Mouse (Mus musculus) kidney, embryonic 14.5 days (tissue): Measurements from ENCODE around the gene Aif1. TPM values are rescaled to one million over a fixed set of nuclear protein-coding genes. Genes with fewer than 3 reads are reported as not detected.
A peak's percentile ranks its signal among the peaks of the same experiment; 100 is the strongest.

Experiments used
- ATAC-seq: fragments of 200-750 bp; cut with Nextera tagmentation; 2 replicates; pipeline ENCODE4 v1.8.0; 2017; ENCODE audit warnings: moderate number of reproducible peaks, mild to moderate bottlenecking, moderate TSS enrichment, moderate library complexity; ENCODE audit not compliant: low FRiP score, low TSS enrichment
- H3K27ac ChIP-seq: fragments of 300-500 bp; sonication (generic); 2 replicates; pipeline ENCODE4 v1.5.1; 2014; ENCODE audit warnings: low read depth, mild to moderate bottlenecking, low read length, moderate library complexity, mixed read lengths
- H3K27me3 ChIP-seq: fragments of 300-500 bp; sonication (generic); 2 replicates; pipeline ENCODE4 v1.6.1; 2014; ENCODE audit warnings: mild to moderate bottlenecking, low read length; ENCODE audit not compliant: control insufficient read depth, insufficient read depth
- H3K36me3 ChIP-seq: fragments of 300-500 bp; sonication (generic); 2 replicates; pipeline ENCODE4 v1.6.1; 2014; ENCODE audit warnings: low read length, mixed read lengths; ENCODE audit not compliant: control insufficient read depth, insufficient read depth
- H3K4me1 ChIP-seq: fragments of 300-500 bp; sonication (generic); 2 replicates; pipeline ENCODE4 v1.6.1; 2014; ENCODE audit warnings: low read length, mixed read lengths; ENCODE audit not compliant: control insufficient read depth, insufficient read depth
- H3K4me2 ChIP-seq: fragments of 300-500 bp; sonication (generic); replicated peaks from 2 replicates; pipeline ENCODE4 v1.6.1; 2014; ENCODE audit warnings: low read depth, mild to moderate bottlenecking, low read length
- H3K4me3 ChIP-seq: fragments of 300-500 bp; sonication (generic); 2 replicates; pipeline ENCODE4 v1.5.1; 2014; ENCODE audit warnings: mild to moderate bottlenecking, low read length
- H3K9ac ChIP-seq: fragments of 300-500 bp; sonication (generic); 2 replicates; pipeline ENCODE4 v1.6.1; 2014; ENCODE audit warnings: low read depth, mild to moderate bottlenecking, low read length, moderate library complexity
- H3K9me3 ChIP-seq: fragments of 300-500 bp; sonication (generic); 2 replicates; pipeline ENCODE4 v1.6.1; 2016; ENCODE audit warnings: low read length; ENCODE audit not compliant: control insufficient read depth
- WGBS: fragments of 180-500 bp; shearing (Covaris S2); extraction: QIAGEN DNeasy Blood & Tissue Kit; methylation state at CpG from one replicate; pipeline ENCODE4 v1.1.7; 2014; 5-methylcytosine and 5-hydroxymethylcytosine counted together
- polyA plus RNA-seq: library from polyadenylated mRNA; unstranded; fragments of >200 nt; fragmentation: Nextera tagmentation; extraction: Ambion mirVana; gene quantifications from 2 replicates; pipeline ENCODE4 v1.2.1, GENCODE M21; 2014

The Aif1 gene
- polyA plus RNA-seq, 1 experiment from 2014 or later = 10.9 TPM

DNA sequence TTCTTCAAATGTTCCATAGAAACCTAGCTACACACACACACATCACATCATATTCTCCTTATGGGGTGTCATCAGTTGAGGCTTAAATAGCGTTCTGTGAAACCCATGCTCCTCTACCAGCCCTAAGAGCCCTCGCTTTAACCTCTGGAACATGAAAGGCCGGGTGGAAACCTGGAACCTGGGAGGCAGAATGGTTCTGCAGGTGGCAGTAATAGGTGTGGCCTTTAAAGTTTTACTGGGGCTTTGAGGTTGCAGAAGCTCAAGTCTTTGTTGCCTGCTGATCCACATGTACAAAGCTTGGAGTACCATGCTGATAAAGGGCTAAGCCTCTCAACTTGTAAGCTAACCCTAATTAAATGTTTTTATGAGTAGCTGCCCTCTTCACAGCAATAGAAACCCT lies 28.5 kb downstream of the Aif1 start:
- Histone ChIP-seq H3K9me3 (no peaks in the 10 kb centered on the region), H3K4me3 (no peak overlapping the region), H3K27ac (no peak overlapping the region), H3K4me2 (no peak overlapping the region), H3K27me3 (no peaks in the 10 kb centered on the region), H3K4me1 (no peaks in the 10 kb centered on the region), H3K9ac (no peak overlapping the region), H3K36me3 (peaks cover 98% of the 10 kb centered on the region)
- no peak for ATAC-seq
- WGBS = 60% methylated on average over 3 of the region's 3 CpGs

DNA sequence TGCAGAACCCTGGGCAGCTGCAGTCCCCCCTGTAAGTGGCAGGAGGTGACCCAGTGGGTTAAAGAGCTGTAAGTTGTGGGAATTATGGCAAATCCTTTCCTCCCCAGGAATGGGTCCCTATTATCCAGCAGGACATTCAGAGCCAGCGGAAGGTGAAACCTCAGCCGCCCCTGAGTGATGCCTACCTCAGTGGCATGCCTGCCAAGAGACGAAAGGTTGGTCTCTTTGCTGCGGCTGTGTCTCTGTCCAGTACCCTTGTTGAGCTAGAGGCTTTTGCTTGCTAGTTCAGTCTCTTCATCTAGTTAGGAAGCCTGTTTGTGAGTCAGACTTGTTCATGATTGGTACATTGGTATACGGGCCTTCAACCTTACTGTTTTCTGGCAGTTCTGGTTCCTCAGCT lies 29.7 kb downstream of the Aif1 start:
- 87% methylated on average over 5 of the region's 5 CpGs for WGBS
- no peaks in the 10 kb centered on the region for H3K27me3 ChIP-seq
- no peak overlapping the region for H3K27ac ChIP-seq
- H3K4me3 ChIP-seq = no peak overlapping the region
- H3K9ac ChIP-seq = no peak overlapping the region
- peaks cover 98% of the 10 kb centered on the region for H3K36me3 ChIP-seq
- no peak for ATAC-seq
- H3K9me3 ChIP-seq = no peaks in the 10 kb centered on the region
- no peaks in the 10 kb centered on the region for H3K4me1 ChIP-seq
- H3K4me2 ChIP-seq = no peak overlapping the region

DNA sequence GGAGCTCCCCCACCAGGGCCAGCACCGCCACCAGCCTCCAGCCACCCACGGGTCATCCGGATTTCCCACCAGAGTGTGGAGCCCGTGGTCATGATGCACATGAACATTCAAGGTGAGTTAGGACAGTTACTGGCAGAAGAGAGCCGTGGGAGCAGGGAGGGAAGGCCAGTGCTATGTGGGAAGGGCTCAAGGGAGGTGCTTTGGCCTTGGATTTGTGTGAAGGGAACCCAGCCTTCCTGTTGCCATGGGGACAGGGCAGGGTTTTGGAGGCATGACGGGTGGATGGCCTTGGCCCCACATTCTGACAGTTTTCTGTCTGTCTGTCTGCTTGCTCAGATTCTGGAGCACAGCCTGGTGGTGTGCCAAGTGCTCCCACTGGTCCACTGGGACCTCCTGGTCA lies 33.9 kb downstream of the Aif1 start:
- Histone ChIP-seq H3K4me3 (no peak overlapping the region), H3K36me3 (peaks cover 90% of the 10 kb centered on the region), H3K27ac (no peak overlapping the region), H3K9ac (no peak overlapping the region), H3K27me3 (no peaks in the 10 kb centered on the region), H3K4me2 (no peak overlapping the region), H3K4me1 (no peaks in the 10 kb centered on the region), H3K9me3 (no peaks in the 10 kb centered on the region)
- no peak for ATAC-seq
- WGBS = 88% methylated on average over 6 of the region's 6 CpGs

DNA sequence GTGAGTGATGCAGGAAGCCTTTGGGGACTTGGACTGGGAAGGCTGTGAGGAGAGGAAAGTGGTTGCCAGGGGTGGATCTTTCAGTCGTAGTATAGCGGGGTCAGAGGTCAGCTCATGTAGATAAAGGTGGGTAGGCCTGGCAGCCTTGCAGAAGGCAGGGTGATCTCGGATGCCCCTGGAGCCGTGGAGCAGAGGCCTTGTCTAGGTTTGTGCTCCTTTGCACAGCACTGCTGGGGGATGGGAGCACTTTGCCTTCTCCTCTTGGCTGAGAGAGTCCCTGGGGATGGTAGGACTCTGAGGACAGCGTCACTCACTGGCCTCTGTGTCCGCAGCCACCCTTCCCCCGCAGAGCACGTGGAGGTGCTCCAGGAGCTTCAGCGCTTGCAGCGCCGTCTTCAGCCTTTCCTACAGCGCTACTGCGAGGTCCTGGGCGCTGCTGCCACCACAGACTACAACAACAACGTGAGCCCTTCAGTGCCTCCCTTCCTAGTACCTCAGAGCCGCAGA lies 35.3 kb downstream of the Aif1 start:
- no peak for ATAC-seq

DNA sequence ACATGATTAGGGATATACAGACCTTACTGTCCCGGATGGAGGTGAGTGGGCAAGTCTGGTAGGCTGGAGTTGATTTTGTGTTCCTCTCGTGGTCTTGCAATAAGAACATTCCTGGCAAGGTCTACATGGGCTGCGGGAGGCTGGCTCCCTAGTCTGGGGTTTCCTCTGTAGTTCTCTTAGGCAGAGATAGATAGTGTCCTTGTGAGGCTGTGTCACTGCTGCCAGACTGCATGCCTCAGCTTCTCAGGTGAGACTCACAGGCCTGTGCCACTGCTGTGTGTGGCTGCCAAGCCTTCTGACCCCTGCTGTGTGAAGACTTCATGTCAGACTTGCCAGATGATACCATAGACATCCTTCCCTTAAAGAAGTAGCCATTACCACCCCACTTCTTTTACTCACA lies 36.6 kb downstream of the Aif1 start:
- Histone ChIP-seq H3K4me1 (peaks cover 8% of the 10 kb centered on the region; the same call in 1 of the 2 replicates), H3K27me3 (no peaks in the 10 kb centered on the region), H3K4me3 (no peak overlapping the region), H3K4me2 (no peak overlapping the region), H3K36me3 (peaks cover 63% of the 10 kb centered on the region), H3K9ac (no peak overlapping the region), H3K27ac (no peak overlapping the region), H3K9me3 (no peaks in the 10 kb centered on the region)
- WGBS = 87% methylated on average over 3 of the region's 3 CpGs
- ATAC-seq = no peak

More for the DNA sequence above, 35.3 kb downstream of the Aif1 start:
- no peaks in the 10 kb centered on the region for H3K27me3 ChIP-seq
- no peak overlapping the region for H3K4me3 ChIP-seq
- H3K9me3 ChIP-seq = no peaks in the 10 kb centered on the region
- H3K4me1 ChIP-seq = peaks cover 8% of the 10 kb centered on the region; the same call in 1 of the 2 replicates
- WGBS = 84% methylated on average over 16 of the region's 16 CpGs
- no peak overlapping the region for H3K27ac ChIP-seq
- H3K36me3 ChIP-seq = peaks cover 75% of the 10 kb centered on the region
- no peak overlapping the region for H3K4me2 ChIP-seq
- H3K9ac ChIP-seq = no peak overlapping the region

DNA sequence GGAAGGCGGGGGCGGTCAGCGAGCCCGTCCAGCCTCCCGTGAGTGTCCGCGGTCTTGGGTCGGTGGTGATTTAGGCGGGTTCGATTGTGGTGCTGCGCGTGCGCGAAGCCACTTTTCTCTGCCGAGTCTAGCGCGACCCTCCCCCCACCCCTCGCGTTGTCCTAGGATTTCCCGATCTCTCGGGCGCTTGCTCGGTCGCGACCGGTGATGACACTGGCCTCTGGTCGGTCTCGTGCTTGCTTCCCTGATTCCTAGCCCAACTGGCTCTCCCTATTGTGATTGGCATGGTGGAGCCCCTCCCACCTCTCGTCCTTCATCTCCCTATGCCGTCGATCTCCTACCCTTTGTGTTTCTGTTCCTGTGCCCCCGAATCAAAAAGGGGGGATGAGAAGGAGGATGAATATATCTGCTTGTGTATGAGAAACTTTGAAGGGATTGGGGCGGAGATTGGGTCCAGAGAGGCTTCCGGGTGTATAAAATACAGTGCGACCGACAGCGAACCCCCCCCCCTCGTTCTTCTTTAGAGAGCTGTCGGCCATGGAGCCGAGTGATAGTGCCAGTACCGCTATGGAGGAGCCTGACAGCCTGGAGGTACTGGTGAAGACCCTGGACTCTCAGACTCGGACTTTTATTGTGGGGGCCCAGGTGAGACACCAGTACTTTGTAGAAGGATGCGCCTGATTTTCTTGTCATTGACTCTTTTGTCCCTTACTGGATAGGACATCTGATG lies 40.1 kb downstream of the Aif1 start:
- no peaks in the 10 kb centered on the region for H3K9me3 ChIP-seq
- H3K27ac ChIP-seq = peak overlapping the region; percentile 93
- peaks cover 12% of the 10 kb centered on the region; the same call in 1 of the 2 replicates for H3K4me1 ChIP-seq
- H3K4me2 ChIP-seq = peak overlapping the region; percentile 69
- peaks cover 27% of the 10 kb centered on the region for H3K36me3 ChIP-seq
- peak; percentile 47 for ATAC-seq
- H3K27me3 ChIP-seq = no peaks in the 10 kb centered on the region
- WGBS = under 1% methylated on average over 43 of the region's 43 CpGs
- peak overlapping the region; percentile 83 for H3K9ac ChIP-seq
- H3K4me3 ChIP-seq = peak overlapping the region; percentile 74

DNA sequence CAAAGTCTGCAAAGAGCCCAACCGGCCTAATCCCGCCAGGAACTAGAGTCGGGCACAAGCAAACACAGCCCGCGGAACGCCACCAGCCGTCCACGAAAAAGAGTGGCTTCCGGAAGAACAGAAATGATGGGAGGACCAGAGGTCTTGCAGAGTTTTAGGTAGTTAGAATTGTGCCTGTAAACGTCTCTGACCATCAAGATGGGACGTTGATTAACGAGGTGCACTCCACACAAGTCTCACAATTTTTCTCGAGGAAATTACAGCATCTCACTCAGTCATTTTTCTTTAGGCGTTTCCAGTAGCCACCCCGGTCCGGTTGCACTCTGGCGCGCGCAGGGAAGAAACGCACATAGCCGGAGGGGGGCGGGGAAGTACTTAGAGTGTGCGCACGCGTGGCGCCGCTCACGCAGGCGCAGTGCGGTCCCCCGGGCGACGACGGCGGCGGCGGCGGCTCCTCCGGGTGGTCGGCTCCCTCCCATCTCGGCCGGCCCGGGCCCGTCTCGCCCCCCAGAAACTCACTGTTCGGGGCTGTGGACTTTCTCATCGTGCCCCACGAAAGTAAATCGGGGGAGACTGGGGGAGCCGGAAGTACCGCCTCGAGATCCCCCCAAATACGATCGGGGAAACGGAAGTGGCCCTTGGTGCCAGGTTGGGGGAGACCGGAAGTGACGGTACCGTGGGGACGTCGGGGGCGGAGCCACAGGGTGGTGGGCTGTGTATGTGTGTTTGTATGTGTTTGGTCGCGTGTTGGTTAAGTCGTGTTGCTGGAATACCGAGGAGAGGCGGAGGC lies 40.9 kb downstream of the Aif1 start, which contains the start of gene Bag6:
Gene Bag6, plus strand, starts transcription at position 378 of the 790 bp plus-strand sequence.
- peak within 1 kb of the TSS; percentile 74 for H3K4me3 ChIP-seq
- peak within 1 kb of the TSS; percentile 93 for H3K27ac ChIP-seq
- peaks cover 12% of the 10 kb centered on the region; the same call in 1 of the 2 replicates for H3K4me1 ChIP-seq
- peak; percentile 92 for ATAC-seq
- H3K4me2 ChIP-seq = peak within 1 kb of the TSS; percentile 69
- under 1% methylated on average over 66 of the region's 66 CpGs for WGBS
- H3K9ac ChIP-seq = peak within 1 kb of the TSS; percentile 83
- H3K9me3 ChIP-seq = no peaks in the 10 kb centered on the region
- H3K36me3 ChIP-seq = peaks cover 23% of the 10 kb centered on the region
- no peaks in the 10 kb centered on the region for H3K27me3 ChIP-seq

DNA sequence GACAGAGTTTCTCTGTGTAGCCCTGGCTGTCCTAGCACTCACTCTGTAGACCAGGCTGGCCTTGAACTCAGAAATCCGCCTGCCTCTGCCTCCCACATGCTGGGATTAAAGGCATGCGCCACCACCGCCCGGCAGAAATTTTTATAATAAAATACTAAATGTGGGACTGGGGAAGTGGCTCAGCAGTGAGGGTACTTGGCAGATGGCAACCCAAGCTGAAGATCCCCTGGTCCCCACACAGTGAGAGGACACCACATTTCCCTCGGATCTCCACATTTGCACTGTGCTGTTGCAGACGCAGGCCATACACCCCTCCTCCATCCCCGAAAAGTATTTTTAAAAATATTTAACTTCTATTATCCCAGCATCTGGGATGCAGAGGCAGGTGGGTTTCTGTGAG lies 42.4 kb downstream of the Aif1 start:
- Histone ChIP-seq H3K4me1 (peaks cover 14% of the 10 kb centered on the region; the same call in 1 of the 2 replicates), H3K9ac (no peak overlapping the region), H3K4me3 (no peak overlapping the region), H3K27me3 (no peaks in the 10 kb centered on the region), H3K4me2 (no peak overlapping the region), H3K27ac (no peak overlapping the region), H3K9me3 (no peaks in the 10 kb centered on the region), H3K36me3 (peaks cover 9% of the 10 kb centered on the region)
- WGBS = 95% methylated on average over 7 of the region's 7 CpGs
- ATAC-seq = no peak
